Mouse (Mus musculus) kidney, postnatal 25 days (tissue): ENCODE data around the gene Otulinl.

Experiments
- DNase-seq, 2 experiments: peaks; one replicate each; pipeline ENCODE4 v3.0.0; 2021; ENCODE audit warnings: mixed read lengths in 2 of 2

Otulinl gene

GRCm38 (mm10) chr15:27613255-27613654 lies 68.1 kb downstream of the Otulinl start:
- DNase-seq: no peak

DNA sequence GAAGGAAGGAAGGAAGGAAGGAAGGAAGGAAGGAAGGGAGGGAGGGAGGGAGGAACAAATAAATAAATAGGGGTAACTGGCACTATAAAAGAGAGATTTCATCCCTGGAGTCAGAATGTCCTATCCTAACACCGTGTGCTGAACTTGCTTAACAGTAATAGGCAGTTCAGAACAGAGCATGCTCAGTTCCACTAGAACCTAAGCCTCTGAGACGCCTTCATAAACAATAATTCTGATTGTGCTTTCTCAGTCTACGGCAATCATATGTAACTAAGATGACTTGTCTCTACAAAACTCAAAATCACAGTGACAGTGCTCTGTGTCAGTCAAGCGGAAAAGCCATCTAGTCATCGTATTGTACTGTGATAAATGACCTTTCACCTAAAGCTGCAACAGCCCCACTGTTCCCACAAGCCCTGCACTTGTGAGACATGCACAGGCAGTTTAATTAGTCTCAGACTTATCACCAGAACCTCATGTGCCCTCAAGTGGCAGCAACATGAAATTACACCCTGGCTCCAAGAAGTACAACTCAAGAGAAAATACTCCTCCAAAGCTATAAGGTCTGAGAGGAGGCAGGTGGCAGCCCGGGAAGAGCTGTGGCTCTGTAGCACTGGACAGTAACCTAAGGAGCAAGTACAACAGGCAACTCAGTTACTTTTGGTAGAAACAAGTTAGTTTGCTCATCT lies 68.7 kb downstream of the Otulinl start:
- DNase-seq: peak; percentile 75 to 80

DNA sequence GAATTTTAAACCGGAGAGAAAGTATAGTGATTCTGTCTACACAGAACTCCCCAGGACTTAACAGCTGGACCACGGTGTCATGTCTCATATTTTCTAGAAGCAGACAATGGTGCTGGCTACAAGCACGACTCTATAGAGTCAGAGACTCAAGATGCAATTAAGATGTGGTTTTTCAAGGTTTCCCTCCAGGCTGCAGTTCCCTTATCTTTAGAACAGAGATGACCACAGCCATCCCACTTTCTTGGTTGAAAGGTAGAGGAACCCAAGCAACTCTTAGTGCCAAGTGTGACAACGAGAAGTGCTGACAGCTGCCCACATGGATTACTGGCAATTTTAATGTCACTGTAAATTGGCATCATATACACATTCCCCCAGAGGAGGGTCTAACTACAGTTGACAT lies 71.8 kb downstream of the Otulinl start:
- DNase-seq: no peak

GRCm38 (mm10) chr15:27605252-27605651 lies 76.1 kb downstream of the Otulinl start:
- DNase-seq: no peak
